Comparison of ENCODE assay signal across 23 mouse cellular contexts in genomic region chr12:98290475-98290874, GRCm38 (mm10). TPM values are rescaled to one million over a fixed set of nuclear protein-coding genes. Genes with fewer than 3 reads are reported as not detected.
"Had no signal": no experiment of that assay in that cellular context is flagged by ENCODE, and none has a peak within 500 bp of the region (broad histone marks: within the 10 kb centered on the region; RNA-seq: fewer than 3 reads in every experiment).

No protein-coding gene starts in this region.

- ATAC-seq: intestine, embryonic 16.5 days; liver, embryonic 12.5 days; midbrain, embryonic 15.5 days had no signal

- H3K36me3 ChIP-seq: limb, embryonic 12.5 days; limb, embryonic 15.5 days; liver, embryonic 12.5 days; liver, embryonic 15.5 days; midbrain, embryonic 15.5 days; neural tube, embryonic 13.5 days had no signal

- H3K27ac ChIP-seq: kidney, postnatal 0 days; layer of hippocampus, adult 2 months; limb, embryonic 12.5 days; limb, embryonic 15.5 days; liver, embryonic 12.5 days; liver, embryonic 15.5 days; midbrain, embryonic 15.5 days; neural tube, embryonic 13.5 days had no signal

- H3K4me2 ChIP-seq: limb, embryonic 12.5 days; limb, embryonic 15.5 days; liver, embryonic 12.5 days; liver, embryonic 15.5 days; midbrain, embryonic 11.5 days; midbrain, embryonic 15.5 days; neural tube, embryonic 13.5 days had no signal

- H3K4me3 ChIP-seq: layer of hippocampus, adult 2 months; limb, embryonic 12.5 days; limb, embryonic 15.5 days; liver, embryonic 12.5 days; liver, embryonic 15.5 days; midbrain, embryonic 15.5 days; myocyte; neural tube, embryonic 13.5 days had no signal

- H3K4me1 ChIP-seq: limb, embryonic 12.5 days; limb, embryonic 15.5 days; liver, embryonic 12.5 days; liver, embryonic 15.5 days; midbrain, embryonic 15.5 days; neural tube, embryonic 13.5 days had no signal

- H3K9me3 ChIP-seq: limb, embryonic 12.5 days; limb, embryonic 15.5 days; liver, embryonic 12.5 days; liver, embryonic 15.5 days; midbrain, embryonic 15.5 days; neural tube, embryonic 13.5 days had no signal

- H3K9ac ChIP-seq: limb, embryonic 12.5 days; limb, embryonic 15.5 days; liver, embryonic 12.5 days; liver, embryonic 15.5 days; midbrain, embryonic 15.5 days; neural tube, embryonic 13.5 days had no signal

- DNase-seq: kidney, adult 2 months; kidney, postnatal 25 days; left cerebral cortex, postnatal 4 days; lung, adult 2 months; lung, postnatal 14 days; lung, postnatal 4 days; retina, postnatal 1 day; right cerebral cortex, postnatal 25 days; spleen, adult 18-20 months; thymus, adult 18-20 months; thymus, postnatal 36 days had no signal

- H3K27me3 ChIP-seq: limb, embryonic 12.5 days; limb, embryonic 15.5 days; liver, embryonic 12.5 days; liver, embryonic 15.5 days; midbrain, embryonic 15.5 days; neural tube, embryonic 13.5 days had no signal

RNA-seq across cellular contexts. Expression of gene Gpr65, which starts 22.0 kb away (rescaled TPM):
- total RNA-seq: layer of hippocampus, adult 2 months; left cerebral cortex, postnatal 14 days had no signal
- polyA plus RNA-seq: myocyte had no signal
